Mouse (Mus musculus) bone marrow, adult 2 months (tissue): Measurements from ENCODE around the gene Farp1.

Source experiments
- CTCF ChIP-seq: fragments of 200-500 bp; IDR thresholded peaks from 2 replicates; pipeline ENCODE4 v1.5.1; 2011; ENCODE audit warnings: low read length, control low read depth; ENCODE audit not compliant: control insufficient read depth, insufficient read depth
- POLR2A ChIP-seq: fragments of 200-500 bp; IDR thresholded peaks from 2 replicates; pipeline ENCODE4 v1.6.1; 2011; ENCODE audit warnings: low read depth, mild to moderate bottlenecking, control low read depth, low read length, borderline replicate concordance; ENCODE audit not compliant: control insufficient read depth

DNA sequence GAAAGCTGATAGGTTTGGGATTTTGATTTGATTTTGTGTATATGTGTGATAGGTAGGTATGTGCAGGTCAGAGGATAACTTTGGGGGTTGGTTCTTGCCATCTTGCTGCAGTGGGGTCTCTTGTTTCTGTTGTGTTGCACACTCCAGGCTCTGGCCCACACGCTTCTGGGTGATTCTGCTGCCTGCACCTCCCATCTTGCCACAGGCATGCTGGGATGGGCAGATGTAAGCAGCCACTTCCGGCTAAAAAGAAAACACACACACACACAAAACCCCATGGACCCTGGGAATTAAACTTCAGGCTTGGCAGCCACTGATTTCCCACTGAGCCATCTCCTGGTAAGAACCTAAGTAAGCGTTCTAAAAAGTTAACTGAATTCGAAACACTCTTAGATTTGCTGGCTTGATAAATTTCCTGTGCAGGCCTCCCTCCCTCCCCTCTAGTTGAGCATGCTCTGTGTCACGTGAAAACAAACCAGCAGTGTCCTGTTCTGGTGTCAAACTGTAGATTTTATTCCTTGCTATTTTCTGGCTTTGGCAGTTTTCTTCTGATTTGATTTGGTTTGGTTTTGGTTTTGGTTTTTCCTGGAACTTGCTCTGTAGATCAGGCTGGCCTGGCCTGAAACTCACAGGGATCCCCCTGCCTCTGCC lies 226.4 kb downstream of the Farp1 start:
- TF ChIP-seq CTCF = no peak
- no peak for TF ChIP-seq POLR2A
